Mouse (Mus musculus): ENCODE results near the gene Rimklb.

DNA sequence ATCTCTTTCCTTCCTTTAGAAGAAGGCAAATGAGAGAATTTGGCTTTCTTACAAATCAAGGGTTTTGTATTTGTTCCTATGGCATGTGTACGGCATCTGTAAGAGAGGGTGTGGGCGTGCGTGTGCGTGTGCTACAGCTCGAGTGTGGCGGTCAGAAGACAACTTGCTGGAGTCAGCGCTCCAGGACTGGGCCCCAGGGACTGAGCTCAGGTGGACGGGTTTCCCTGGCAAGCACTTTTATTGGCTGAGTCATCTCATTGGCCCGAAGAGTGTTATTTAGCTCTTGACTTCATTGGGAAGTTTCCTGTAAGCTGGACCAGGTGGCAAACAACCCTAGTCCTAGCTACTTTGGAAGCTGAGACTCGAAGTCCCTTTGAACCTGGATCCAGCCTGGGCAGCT is 47.4 kb upstream of the Rimklb start:
- TF ChIP-seq CTCF (IDR thresholded peaks at IDR 0.05; ENCODE audit: insufficient read depth, low read length) (no peak), POLR2A (IDR thresholded peaks at IDR 0.05; ENCODE audit: borderline replicate concordance, extremely low read depth, low read depth, low read length) (no peak)
